Mouse (Mus musculus): ENCODE measurements around the gene Zfp467. TPM values are rescaled to one million over a fixed set of nuclear protein-coding genes. Genes with fewer than 3 reads are reported as not detected.

Gene Zfp467
- 30.2 and 31.6 TPM in 2 replicates for polyA plus RNA-seq (2015; fragmentation: Nextera tagmentation; extraction: Ambion mirVana)

- ATAC-seq (ENCODE audit: insufficient number of reproducible peaks, insufficient read depth, low FRiP score, low TSS enrichment, low read depth) = peak; percentile 49; the same call in 1 of the 2 replicates
- peak within 1 kb of the TSS; percentile 96 for H3K27ac ChIP-seq
- H3K4me2 ChIP-seq = peak within 1 kb of the TSS; percentile 75
- 1% methylated on average over 65 of the region's 65 CpGs for WGBS
- H3K4me1 ChIP-seq = peaks cover 41% of the 10 kb centered on the region
- H3K27me3 ChIP-seq = no peaks in the 10 kb centered on the region
- no peaks in the 10 kb centered on the region for H3K9me3 ChIP-seq
- peak within 1 kb of the TSS; percentile 94 for H3K9ac ChIP-seq
- peaks cover 24% of the 10 kb centered on the region for H3K36me3 ChIP-seq
- H3K4me3 ChIP-seq = peak within 1 kb of the TSS; percentile 90
These were observed at the start of gene Zfp467 for GRCm38 (mm10) chr6:48445181-48446101. Gene Zfp467, minus strand, starts transcription at chr6:48445825.

- H3K4me1 ChIP-seq = peaks cover 8% of the 10 kb centered on the region
- no peaks in the 10 kb centered on the region for H3K9me3 ChIP-seq
- 14% methylated on average over 8 of the region's 8 CpGs for WGBS
- no peak overlapping the region for H3K4me3 ChIP-seq
- no peak overlapping the region for H3K4me2 ChIP-seq
- 0 out of 2 replicates have a peak overlapping the region, but pooled peaks have one; percentile 27 for H3K9ac ChIP-seq
- no peak for ATAC-seq (ENCODE audit: insufficient number of reproducible peaks, insufficient read depth, low FRiP score, low TSS enrichment, low read depth)
- H3K27ac ChIP-seq = no peak overlapping the region
- H3K27me3 ChIP-seq = 0 out of 2 replicates have a peak, but pooled peaks cover 6% of the 10 kb centered on the region
- no peaks in the 10 kb centered on the region for H3K36me3 ChIP-seq
These were observed 47.6 kb upstream of the Zfp467 start for GRCm38 (mm10) chr6:48493136-48493730.

- ATAC-seq (ENCODE audit: insufficient number of reproducible peaks, insufficient read depth, low FRiP score, low TSS enrichment, low read depth) = no peak
- Histone ChIP-seq H3K9me3 (no peaks in the 10 kb centered on the region), H3K4me3 (no peak overlapping the region)
These were observed 45.7 kb upstream of the Zfp467 start for GRCm38 (mm10) chr6:48491361-48491760.

DNA sequence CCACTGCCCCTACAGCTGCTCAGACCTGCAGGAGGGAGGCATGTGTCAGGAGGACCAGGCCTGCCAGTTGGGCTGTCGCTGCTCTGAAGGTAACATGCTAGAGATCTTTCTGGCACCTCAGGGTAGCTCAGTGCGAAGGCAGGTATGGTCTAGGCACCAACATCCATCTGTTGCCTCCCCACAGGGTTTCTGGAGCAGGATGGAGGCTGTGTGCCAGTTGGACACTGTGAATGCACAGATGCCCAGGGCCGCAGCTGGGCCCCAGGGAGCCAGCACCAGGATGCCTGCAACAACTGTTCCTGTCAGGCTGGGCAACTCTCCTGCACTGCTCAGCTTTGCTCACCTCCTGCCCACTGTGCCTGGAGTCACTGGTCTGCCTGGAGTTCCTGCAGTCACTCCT is 44.1 kb upstream of the Zfp467 start:
- no peak overlapping the region for H3K4me3 ChIP-seq
- no peaks in the 10 kb centered on the region for H3K9me3 ChIP-seq
- WGBS = 85% methylated on average over 3 of the region's 3 CpGs
- H3K9ac ChIP-seq = 0 out of 2 replicates have a peak overlapping the region, but pooled peaks have one; percentile 27
- H3K27ac ChIP-seq = no peak overlapping the region
- H3K4me2 ChIP-seq = no peak overlapping the region
- H3K4me1 ChIP-seq = peaks cover 21% of the 10 kb centered on the region
- no peaks in the 10 kb centered on the region for H3K36me3 ChIP-seq
- no peak for ATAC-seq (ENCODE audit: insufficient number of reproducible peaks, insufficient read depth, low FRiP score, low TSS enrichment, low read depth)
- H3K27me3 ChIP-seq = 0 out of 2 replicates have a peak, but pooled peaks cover 6% of the 10 kb centered on the region

More at GRCm38 (mm10) chr6:48491361-48491760, 45.7 kb upstream of the Zfp467 start:
- Histone ChIP-seq H3K9ac (no peak overlapping the region), H3K4me1 (peaks cover 20% of the 10 kb centered on the region), H3K27me3 (0 out of 2 replicates have a peak, but pooled peaks cover 6% of the 10 kb centered on the region), H3K4me2 (no peak overlapping the region), H3K36me3 (no peaks in the 10 kb centered on the region), H3K27ac (no peak overlapping the region)
- 71% methylated on average over 9 of the region's 9 CpGs for WGBS

DNA sequence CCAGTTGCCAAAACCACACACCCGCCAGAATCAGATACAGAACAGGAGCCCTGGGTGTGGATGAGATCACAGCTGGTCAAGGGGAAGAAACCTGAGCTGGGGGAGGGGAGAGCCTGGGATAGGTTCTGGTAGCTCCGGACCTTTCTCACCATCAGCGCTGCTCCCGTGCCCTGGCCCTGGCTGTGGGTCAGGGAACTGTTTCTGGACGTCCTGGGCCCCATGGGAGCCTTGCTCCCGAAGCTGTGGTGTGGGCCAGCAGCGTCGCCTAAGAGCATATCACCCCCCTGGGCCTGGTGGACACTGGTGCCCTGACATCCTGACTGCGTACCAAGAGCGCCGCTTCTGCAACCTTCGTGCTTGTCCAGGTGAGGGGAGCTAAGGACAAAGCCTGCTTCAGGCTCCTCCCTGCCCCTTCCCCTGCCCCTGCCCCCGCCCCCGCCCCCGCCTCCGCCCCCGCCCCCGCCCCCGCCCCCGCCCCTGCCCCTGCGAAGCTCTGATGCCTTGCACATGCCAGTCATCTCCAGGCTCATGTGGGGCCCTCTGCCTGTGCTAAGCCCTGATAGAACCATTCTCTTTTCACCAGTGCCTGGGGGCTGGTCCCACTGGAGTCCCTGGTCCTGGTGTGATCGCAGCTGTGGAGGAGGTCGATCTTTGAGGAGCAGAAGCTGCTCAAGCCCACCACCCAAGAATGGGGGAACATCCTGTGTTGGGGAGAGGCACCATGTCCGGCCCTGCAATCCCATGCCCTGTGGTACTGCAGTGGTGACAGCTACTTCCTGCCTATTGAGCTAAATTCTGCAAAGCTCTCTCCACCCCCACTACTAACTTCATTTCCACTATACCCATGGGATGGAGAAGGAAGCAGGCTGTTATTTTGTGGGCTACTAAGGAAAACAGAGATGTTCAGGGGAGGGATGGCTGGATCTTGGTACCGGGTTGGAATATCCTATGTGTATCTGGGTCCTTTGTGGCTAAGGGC is 42.4 kb upstream of the Zfp467 start:
- Histone ChIP-seq H3K4me2 (peak overlapping the region; percentile 73), H3K27ac (peak overlapping the region; percentile 74), H3K9me3 (no peaks in the 10 kb centered on the region), H3K9ac (peak overlapping the region; percentile 75), H3K36me3 (no peaks in the 10 kb centered on the region), H3K4me3 (peak overlapping the region; percentile 41), H3K4me1 (peaks cover 25% of the 10 kb centered on the region), H3K27me3 (0 out of 2 replicates have a peak, but pooled peaks cover 6% of the 10 kb centered on the region)
- WGBS = 9% methylated on average over 16 of the region's 25 CpGs
- peak; percentile 34 for ATAC-seq (ENCODE audit: insufficient number of reproducible peaks, insufficient read depth, low FRiP score, low TSS enrichment, low read depth)

DNA sequence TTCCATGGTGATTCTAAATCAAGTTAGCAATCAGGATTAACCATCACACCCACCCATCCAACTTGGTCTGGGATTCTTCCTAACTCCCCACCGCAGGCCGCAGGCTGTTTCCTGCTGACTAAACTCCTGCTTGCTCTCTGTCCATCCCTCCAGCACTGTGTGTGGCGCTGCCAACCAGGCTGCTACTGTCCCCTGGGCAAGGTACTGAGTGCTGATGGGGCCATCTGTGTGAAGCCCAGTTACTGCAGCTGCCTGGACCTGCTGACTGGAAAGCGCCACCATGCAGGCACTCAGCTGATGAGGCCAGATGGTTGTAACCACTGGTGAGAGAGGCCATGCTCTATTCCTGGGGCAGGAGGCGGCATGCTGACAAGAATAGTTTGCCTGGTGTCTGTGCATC is 36.9 kb upstream of the Zfp467 start:
- Histone ChIP-seq H3K36me3 (no peaks in the 10 kb centered on the region), H3K4me3 (no peak overlapping the region), H3K4me2 (no peak overlapping the region), H3K4me1 (peaks cover 32% of the 10 kb centered on the region), H3K9ac (0 out of 2 replicates have a peak overlapping the region, but pooled peaks have one; percentile 36), H3K27ac (peak overlapping the region; percentile 83), H3K9me3 (no peaks in the 10 kb centered on the region), H3K27me3 (no peaks in the 10 kb centered on the region)
- 64% methylated on average over 5 of the region's 5 CpGs for WGBS
- ATAC-seq (ENCODE audit: insufficient number of reproducible peaks, insufficient read depth, low FRiP score, low TSS enrichment, low read depth) = peak; percentile 3; the same call in 1 of the 2 replicates

DNA sequence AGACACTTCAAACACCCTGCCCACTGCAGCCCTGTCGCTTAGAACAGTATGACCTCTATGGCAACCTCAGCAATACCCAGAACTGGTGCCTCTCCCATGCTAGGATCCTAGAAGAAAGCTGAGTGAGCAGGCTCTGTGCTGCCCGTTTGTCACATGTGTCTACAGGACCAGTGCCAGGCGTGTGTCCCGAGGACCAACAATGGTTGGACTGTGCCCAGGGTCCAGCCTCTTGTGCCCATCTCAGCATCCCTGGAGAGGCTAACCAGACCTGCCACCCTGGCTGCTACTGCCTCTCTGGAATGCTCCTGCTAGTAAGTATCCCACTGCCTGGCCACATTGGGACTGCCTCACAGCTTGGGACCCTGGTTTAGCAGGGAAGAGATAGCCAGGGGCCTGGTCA is 32.8 kb upstream of the Zfp467 start:
- H3K27me3 ChIP-seq = no peaks in the 10 kb centered on the region
- 82% methylated on average over 4 of the region's 4 CpGs for WGBS
- H3K4me2 ChIP-seq = no peak overlapping the region
- H3K9me3 ChIP-seq = no peaks in the 10 kb centered on the region
- H3K9ac ChIP-seq = no peak overlapping the region
- H3K27ac ChIP-seq = no peak overlapping the region
- H3K36me3 ChIP-seq = no peaks in the 10 kb centered on the region
- H3K4me3 ChIP-seq = no peak overlapping the region
- ATAC-seq (ENCODE audit: insufficient number of reproducible peaks, insufficient read depth, low FRiP score, low TSS enrichment, low read depth) = no peak
- peaks cover 25% of the 10 kb centered on the region for H3K4me1 ChIP-seq

- Histone ChIP-seq H3K4me3 (no peak overlapping the region), H3K9ac (no peak overlapping the region), H3K36me3 (no peaks in the 10 kb centered on the region), H3K4me2 (no peak overlapping the region), H3K9me3 (no peaks in the 10 kb centered on the region), H3K4me1 (no peaks in the 10 kb centered on the region), H3K27me3 (no peaks in the 10 kb centered on the region), H3K27ac (no peak overlapping the region)
- WGBS = 87% methylated on average over 2 of the region's 2 CpGs
- no peak for ATAC-seq (ENCODE audit: insufficient number of reproducible peaks, insufficient read depth, low FRiP score, low TSS enrichment, low read depth)
These were observed 25.1 kb upstream of the Zfp467 start for GRCm38 (mm10) chr6:48470739-48471138.

DNA sequence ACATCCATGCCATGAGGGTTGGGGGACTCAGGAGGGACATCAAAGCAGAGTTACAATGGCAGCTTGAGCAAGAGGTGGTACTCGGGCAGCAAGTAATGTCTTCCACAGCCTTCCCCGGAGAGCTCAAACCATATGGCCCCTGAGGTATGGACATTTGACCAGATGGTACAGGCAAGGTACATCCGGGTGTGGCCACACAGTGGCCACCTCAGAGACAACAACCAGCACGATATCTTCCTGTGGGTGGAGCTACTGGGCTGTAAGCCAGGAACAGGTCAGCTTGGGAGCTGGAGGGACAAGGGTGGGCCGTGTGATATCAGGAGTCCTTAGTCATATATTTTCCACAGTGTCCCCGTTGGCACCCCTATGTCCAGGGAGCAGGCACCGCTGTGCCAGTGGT is 21.9 kb upstream of the Zfp467 start:
- H3K4me3 ChIP-seq = no peak overlapping the region
- H3K9ac ChIP-seq = no peak overlapping the region
- H3K4me1 ChIP-seq = peaks cover 4% of the 10 kb centered on the region; the same call in 1 of the 2 replicates
- 76% methylated on average over 7 of the region's 7 CpGs for WGBS
- no peaks in the 10 kb centered on the region for H3K9me3 ChIP-seq
- H3K36me3 ChIP-seq = no peaks in the 10 kb centered on the region
- no peak overlapping the region for H3K27ac ChIP-seq
- no peak overlapping the region for H3K4me2 ChIP-seq
- no peaks in the 10 kb centered on the region for H3K27me3 ChIP-seq
- no peak for ATAC-seq (ENCODE audit: insufficient number of reproducible peaks, insufficient read depth, low FRiP score, low TSS enrichment, low read depth)

DNA sequence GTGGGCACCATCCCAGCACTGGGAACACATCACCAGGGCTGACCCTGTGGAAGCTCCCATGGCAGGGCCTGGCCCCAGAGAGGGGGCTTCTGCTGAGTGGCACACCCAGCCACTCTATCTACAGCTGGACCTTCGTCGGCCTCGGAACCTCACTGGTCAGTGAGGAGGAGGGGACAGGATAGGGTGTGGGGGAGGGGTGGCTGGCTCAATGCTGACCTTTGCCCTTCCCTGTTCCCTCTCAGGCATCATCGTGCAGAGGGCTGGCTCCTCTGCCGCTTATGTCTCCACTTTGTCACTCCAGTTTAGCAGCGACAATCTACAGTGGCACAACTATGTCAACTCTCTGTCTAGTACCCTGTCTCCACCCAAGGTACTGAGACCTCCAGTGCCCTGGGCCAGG is 21.1 kb upstream of the Zfp467 start:
- no peaks in the 10 kb centered on the region for H3K27me3 ChIP-seq
- H3K4me1 ChIP-seq = peaks cover 4% of the 10 kb centered on the region; the same call in 1 of the 2 replicates
- H3K4me2 ChIP-seq = no peak overlapping the region
- H3K27ac ChIP-seq = no peak overlapping the region
- H3K9ac ChIP-seq = no peak overlapping the region
- no peaks in the 10 kb centered on the region for H3K36me3 ChIP-seq
- no peak for ATAC-seq (ENCODE audit: insufficient number of reproducible peaks, insufficient read depth, low FRiP score, low TSS enrichment, low read depth)
- H3K9me3 ChIP-seq = no peaks in the 10 kb centered on the region
- H3K4me3 ChIP-seq = no peak overlapping the region
- WGBS = 31% methylated on average over 6 of the region's 6 CpGs

Data from embryonic facial prominence, embryonic 13.5 days (tissue).